Mouse (Mus musculus) liver, embryonic 11.5 days (tissue): ENCODE data around the gene Amer2. TPM values are rescaled to one million over a fixed set of nuclear protein-coding genes. Genes with fewer than 3 reads are reported as not detected.

Experiments used
- polyA plus RNA-seq: library from polyadenylated mRNA; unstranded; fragments of >200 nt; fragmentation: Nextera tagmentation; extraction: Ambion mirVana; gene quantifications from 2 replicates; pipeline ENCODE4 v1.2.1, GENCODE M21; 2014

The Amer2 gene
- polyA plus RNA-seq, 1 experiment from 2014 or later: 0.43 TPM

Other genes with a start within 250 kb of the Amer2 start
- 2.2 and 2.4 TPM in 2 replicates for gene Atp8a2, start 176.1 kb upstream of the Amer2 start, polyA plus RNA-seq
- not detected in 2 replicates for gene Nupl1, start 121.8 kb upstream of the Amer2 start, polyA plus RNA-seq
- 70.0 and 75.1 TPM in 2 replicates for gene Gm49336, start 121.8 kb upstream of the Amer2 start, polyA plus RNA-seq
- 24.5 and 25.0 TPM in 2 replicates for gene Mtmr6, start 108.0 kb upstream of the Amer2 start, polyA plus RNA-seq